Mouse (Mus musculus) neural tube, postnatal 0 days (tissue): ENCODE results near the gene Scgb2b26. TPM values are rescaled to one million over a fixed set of nuclear protein-coding genes. Genes with fewer than 3 reads are reported as not detected.

Experiments
- polyA plus RNA-seq: library from polyadenylated mRNA; unstranded; fragments of >200 nt; fragmentation: Nextera tagmentation; extraction: Ambion mirVana; gene quantifications from 2 replicates; pipeline ENCODE4 v1.2.1, GENCODE M21; 2015

Gene Scgb2b26
- not detected in 2 replicates for polyA plus RNA-seq

DNA sequence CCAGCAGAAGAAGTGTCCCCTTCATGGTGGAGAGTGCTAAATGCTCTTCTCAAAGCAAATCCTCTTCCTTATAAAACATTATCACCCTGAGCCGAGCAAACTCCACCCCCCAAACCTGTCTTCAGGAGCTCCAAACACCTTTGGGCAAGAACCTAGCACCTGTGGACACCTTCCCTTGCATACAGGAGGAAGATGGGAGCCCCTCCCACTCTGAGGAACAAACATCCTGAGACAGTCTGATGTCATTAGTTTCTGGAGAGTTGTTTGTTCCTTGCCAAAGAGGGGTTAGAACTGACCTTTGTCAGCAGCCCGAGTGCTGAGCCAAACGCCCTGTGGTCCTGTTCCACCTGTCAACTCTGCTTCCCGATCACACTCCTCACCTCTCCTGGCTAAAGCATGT lies at the start of gene Scgb2b26:
TSS of gene Scgb2b26 (minus strand) at position 101 of the 400 bp plus-strand sequence.

Other genes starting within 250 kb of the Scgb2b26 start
- not detected in 2 replicates for gene Scgb2b24, start 205.7 kb downstream of the Scgb2b26 start, polyA plus RNA-seq
- not detected in 2 replicates for gene Scgb1b24, start 201.2 kb downstream of the Scgb2b26 start, polyA plus RNA-seq
- gene Scgb2b27, start 68.9 kb upstream of the Scgb2b26 start, polyA plus RNA-seq = not detected in 2 replicates
- not detected in 2 replicates for gene Scgb1b27, start 76.4 kb upstream of the Scgb2b26 start, polyA plus RNA-seq
- gene Scgb1b30, start 150.4 kb upstream of the Scgb2b26 start, polyA plus RNA-seq = not detected in 2 replicates
- 4.0 and 6.4 TPM in 2 replicates for gene Wtip, start 188.2 kb upstream of the Scgb2b26 start, polyA plus RNA-seq
- gene Uba2, start 224.6 kb upstream of the Scgb2b26 start, polyA plus RNA-seq = 110 and 112 TPM in 2 replicates